Mouse (Mus musculus): ENCODE data around the gene Slc38a3. TPM values are rescaled to one million over a fixed set of nuclear protein-coding genes. Genes with fewer than 3 reads are reported as not detected.

Slc38a3 gene
- polyA plus RNA-seq, 1 experiment: 10.6 TPM

DNA sequence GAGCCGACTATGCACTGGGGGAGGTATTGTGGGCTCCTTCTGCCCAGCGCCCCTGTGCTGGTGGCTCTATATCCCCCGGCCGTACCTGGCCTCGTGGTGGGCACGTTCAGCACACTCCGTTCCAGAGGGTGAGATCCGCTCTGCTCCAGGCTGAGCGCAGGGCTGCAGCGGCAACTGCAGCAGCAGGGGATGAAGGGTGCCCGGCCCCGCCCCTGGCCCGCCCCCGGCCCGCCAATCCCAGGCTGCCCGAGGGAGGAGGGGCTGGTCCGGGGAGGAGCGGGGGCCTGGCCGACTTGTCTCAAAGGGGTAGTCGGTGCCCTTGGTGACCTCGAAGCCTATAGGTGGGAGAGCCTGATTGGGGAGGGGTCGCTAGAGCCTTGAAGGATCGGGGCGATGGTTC, 2.1 kb downstream of the Slc38a3 start:
- WGBS: 2% methylated on average over 24 of the region's 24 CpGs
- Histone ChIP-seq H3K4me3 (ENCODE audit: extremely low read depth, insufficient read depth, insufficient read length) (no peak overlapping the region), H3K27ac (ENCODE audit: insufficient read depth, low read length) (no peak overlapping the region), H3K36me3 (ENCODE audit: control insufficient read depth, insufficient read depth, low read length) (no peaks in the 10 kb centered on the region), H3K27me3 (ENCODE audit: control insufficient read depth, insufficient read depth, low read length) (peaks cover 15% of the 10 kb centered on the region), H3K4me1 (ENCODE audit: control insufficient read depth, insufficient read depth, insufficient read length) (no peaks in the 10 kb centered on the region; the same call in 1 of the 2 replicates)
- TF ChIP-seq POLR2A (IDR thresholded peaks at IDR 0.05; ENCODE audit: low read depth, low read length): no peak
- TF ChIP-seq CTCF (IDR thresholded peaks at IDR 0.05; ENCODE audit: extremely low read depth, insufficient read depth, insufficient read length, insufficient replicate concordance): no peak
- no peak for DNase-seq (ENCODE audit: low read depth in 1 of 2, low spot score in 2 of 2)

DNA sequence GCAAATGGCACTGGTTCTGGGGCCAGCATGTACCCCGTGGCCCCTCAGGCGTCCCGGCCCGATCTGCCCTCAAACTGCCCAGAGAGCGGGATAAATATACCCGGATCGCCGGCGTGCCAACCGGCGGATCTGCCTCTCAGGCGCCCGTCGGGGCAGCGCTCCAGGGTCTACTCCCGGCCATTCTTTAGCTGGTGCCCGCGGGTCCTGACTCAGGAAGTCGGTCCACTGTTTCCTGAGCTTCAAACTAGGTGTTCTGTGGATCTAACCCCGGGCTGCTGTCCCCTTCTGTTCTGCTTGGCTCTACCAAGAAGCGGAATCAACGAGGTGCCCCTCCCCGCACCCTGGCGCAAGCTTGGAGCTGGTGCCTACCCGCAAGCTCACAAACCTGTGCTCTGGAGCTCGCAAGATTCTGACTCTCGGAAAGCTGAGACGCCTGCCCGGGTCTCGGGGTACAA, 2.6 kb downstream of the Slc38a3 start:
- WGBS: 3% methylated on average over 30 of the region's 30 CpGs
- no peak for DNase-seq (ENCODE audit: low read depth in 1 of 2, low spot score in 2 of 2)
- Histone ChIP-seq H3K27ac (ENCODE audit: insufficient read depth, low read length) (no peak overlapping the region), H3K4me3 (ENCODE audit: extremely low read depth, insufficient read depth, insufficient read length) (no peak overlapping the region), H3K27me3 (ENCODE audit: control insufficient read depth, insufficient read depth, low read length) (peaks cover 15% of the 10 kb centered on the region), H3K4me1 (ENCODE audit: control insufficient read depth, insufficient read depth, insufficient read length) (no peaks in the 10 kb centered on the region; the same call in 1 of the 2 replicates), H3K36me3 (ENCODE audit: control insufficient read depth, insufficient read depth, low read length) (no peaks in the 10 kb centered on the region)
- TF ChIP-seq POLR2A (IDR thresholded peaks at IDR 0.05; ENCODE audit: low read depth, low read length) (no peak), CTCF (IDR thresholded peaks at IDR 0.05; ENCODE audit: extremely low read depth, insufficient read depth, insufficient read length, insufficient replicate concordance) (no peak)

DNA sequence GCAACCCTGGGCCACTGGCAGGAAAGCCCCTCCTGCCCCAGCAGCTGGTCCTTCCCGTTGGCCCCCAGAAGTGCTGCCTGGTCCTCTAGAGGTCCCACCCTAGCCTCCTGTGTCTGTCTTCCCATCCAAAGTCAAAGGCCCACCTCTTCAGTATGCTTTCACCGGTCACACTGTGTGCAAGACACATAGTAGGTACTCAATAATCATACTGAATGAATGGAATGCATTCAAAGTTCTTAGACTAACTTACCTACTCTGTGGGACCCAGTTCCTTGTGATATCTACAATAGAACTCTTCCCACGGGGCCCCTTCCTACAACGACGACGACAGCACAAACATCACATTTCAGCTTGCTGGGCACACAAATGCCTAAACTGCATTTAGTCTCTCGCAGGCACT, 4.0 kb downstream of the Slc38a3 start:
- Histone ChIP-seq H3K36me3 (ENCODE audit: control insufficient read depth, insufficient read depth, low read length) (no peaks in the 10 kb centered on the region), H3K27me3 (ENCODE audit: control insufficient read depth, insufficient read depth, low read length) (peaks cover 15% of the 10 kb centered on the region), H3K4me1 (ENCODE audit: control insufficient read depth, insufficient read depth, insufficient read length) (no peaks in the 10 kb centered on the region; the same call in 1 of the 2 replicates), H3K4me3 (ENCODE audit: extremely low read depth, insufficient read depth, insufficient read length) (no peak overlapping the region), H3K27ac (ENCODE audit: insufficient read depth, low read length) (no peak overlapping the region)
- no peak for TF ChIP-seq POLR2A (IDR thresholded peaks at IDR 0.05; ENCODE audit: low read depth, low read length)
- no peak for TF ChIP-seq CTCF (IDR thresholded peaks at IDR 0.05; ENCODE audit: extremely low read depth, insufficient read depth, insufficient read length, insufficient replicate concordance)
- WGBS: 70% methylated on average over 7 of the region's 7 CpGs
- DNase-seq (ENCODE audit: low read depth in 1 of 2, low spot score in 2 of 2): no peak

DNA sequence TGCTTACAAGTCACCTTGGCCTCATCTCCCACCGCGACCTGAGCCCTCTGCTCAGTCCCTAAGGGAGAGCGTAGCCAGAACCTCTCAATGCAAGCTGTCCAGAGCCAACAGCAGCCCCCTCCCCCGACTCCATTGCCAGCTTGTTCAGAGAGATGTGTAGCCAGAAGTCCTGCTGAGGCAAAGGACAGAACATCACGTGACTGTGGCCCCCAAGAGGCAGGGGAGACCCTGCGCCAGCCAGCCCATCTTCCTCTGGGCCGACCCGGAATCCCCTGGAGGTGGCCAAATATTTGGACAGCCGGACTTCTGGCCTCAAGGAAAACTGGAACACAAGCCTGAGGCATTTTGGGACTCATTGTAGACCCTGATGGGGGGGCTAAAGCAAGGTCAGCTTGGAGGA, 5.8 kb downstream of the Slc38a3 start:
- TF ChIP-seq CTCF (IDR thresholded peaks at IDR 0.05; ENCODE audit: extremely low read depth, insufficient read depth, insufficient read length, insufficient replicate concordance): no peak
- no peak for TF ChIP-seq POLR2A (IDR thresholded peaks at IDR 0.05; ENCODE audit: low read depth, low read length)
- H3K27ac ChIP-seq (ENCODE audit: insufficient read depth, low read length): no peak overlapping the region
- peaks cover 15% of the 10 kb centered on the region for H3K27me3 ChIP-seq (ENCODE audit: control insufficient read depth, insufficient read depth, low read length)
- H3K4me1 ChIP-seq (ENCODE audit: control insufficient read depth, insufficient read depth, insufficient read length): no peaks in the 10 kb centered on the region; the same call in 1 of the 2 replicates
- H3K36me3 ChIP-seq (ENCODE audit: control insufficient read depth, insufficient read depth, low read length): no peaks in the 10 kb centered on the region
- WGBS: 90% methylated on average over 9 of the region's 9 CpGs
- H3K4me3 ChIP-seq (ENCODE audit: extremely low read depth, insufficient read depth, insufficient read length): no peak overlapping the region
- DNase-seq (ENCODE audit: low read depth in 1 of 2, low spot score in 2 of 2): no peak

DNA sequence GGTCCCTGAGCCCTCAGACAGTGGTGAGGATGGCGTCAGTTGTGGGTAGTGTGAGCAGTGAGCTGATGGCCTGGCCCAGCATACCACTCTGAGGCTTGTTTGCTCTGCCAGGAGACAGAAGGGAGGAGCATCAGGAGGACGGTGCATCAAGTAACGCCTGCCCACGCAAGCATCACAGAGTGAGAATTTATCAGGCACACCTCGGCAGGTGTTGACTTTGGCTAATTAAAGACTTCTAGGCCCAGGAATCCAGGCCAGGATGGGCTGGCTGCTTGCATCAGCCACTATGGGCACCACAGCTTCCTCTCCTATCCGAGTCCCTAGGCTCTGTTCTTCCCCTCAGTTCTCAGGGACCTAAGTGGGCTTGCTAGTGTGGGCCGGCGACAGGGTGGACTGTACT, 7.0 kb downstream of the Slc38a3 start:
- Histone ChIP-seq H3K27ac (ENCODE audit: insufficient read depth, low read length) (no peak overlapping the region), H3K27me3 (ENCODE audit: control insufficient read depth, insufficient read depth, low read length) (peaks cover 14% of the 10 kb centered on the region), H3K4me1 (ENCODE audit: control insufficient read depth, insufficient read depth, insufficient read length) (no peaks in the 10 kb centered on the region; the same call in 1 of the 2 replicates), H3K36me3 (ENCODE audit: control insufficient read depth, insufficient read depth, low read length) (no peaks in the 10 kb centered on the region), H3K4me3 (ENCODE audit: extremely low read depth, insufficient read depth, insufficient read length) (no peak overlapping the region)
- DNase-seq (ENCODE audit: low read depth in 1 of 2, low spot score in 2 of 2): no peak
- WGBS: 86% methylated on average over 8 of the region's 8 CpGs
- TF ChIP-seq CTCF (IDR thresholded peaks at IDR 0.05; ENCODE audit: extremely low read depth, insufficient read depth, insufficient read length, insufficient replicate concordance) (no peak), POLR2A (IDR thresholded peaks at IDR 0.05; ENCODE audit: low read depth, low read length) (no peak)

DNA sequence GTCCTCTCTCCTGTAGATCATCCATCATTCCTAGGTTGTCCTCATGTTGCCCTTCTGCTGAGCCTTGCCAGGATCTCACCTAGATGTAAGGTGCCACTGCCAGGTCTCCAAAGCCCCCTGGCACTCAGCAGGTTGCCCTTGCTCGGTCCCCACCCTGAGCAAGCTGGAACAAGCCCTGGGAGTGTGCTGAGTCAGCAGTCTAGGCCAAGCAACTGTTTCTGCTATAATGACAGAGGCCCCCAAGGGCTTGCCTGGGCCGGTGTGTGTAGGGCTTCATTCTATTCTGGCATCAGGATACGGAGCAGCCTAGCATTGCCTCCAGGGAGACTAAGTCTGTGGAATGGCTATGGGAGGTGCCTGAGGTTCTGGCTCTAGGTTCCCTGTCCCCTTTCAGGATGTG, 8.6 kb downstream of the Slc38a3 start:
- H3K36me3 ChIP-seq (ENCODE audit: control insufficient read depth, insufficient read depth, low read length): no peaks in the 10 kb centered on the region
- DNase-seq (ENCODE audit: low read depth in 1 of 2, low spot score in 2 of 2): no peak
- no peaks in the 10 kb centered on the region for H3K4me1 ChIP-seq (ENCODE audit: control insufficient read depth, insufficient read depth, insufficient read length)
- no peak overlapping the region for H3K4me3 ChIP-seq (ENCODE audit: extremely low read depth, insufficient read depth, insufficient read length)
- TF ChIP-seq CTCF (IDR thresholded peaks at IDR 0.05; ENCODE audit: extremely low read depth, insufficient read depth, insufficient read length, insufficient replicate concordance) (no peak), POLR2A (IDR thresholded peaks at IDR 0.05; ENCODE audit: low read depth, low read length) (no peak)
- no peak overlapping the region for H3K27ac ChIP-seq (ENCODE audit: insufficient read depth, low read length)
- 81% methylated on average over 3 of the region's 3 CpGs for WGBS
- 0 out of 2 replicates have a peak, but pooled peaks cover 3% of the 10 kb centered on the region for H3K27me3 ChIP-seq (ENCODE audit: control insufficient read depth, insufficient read depth, low read length)

DNA sequence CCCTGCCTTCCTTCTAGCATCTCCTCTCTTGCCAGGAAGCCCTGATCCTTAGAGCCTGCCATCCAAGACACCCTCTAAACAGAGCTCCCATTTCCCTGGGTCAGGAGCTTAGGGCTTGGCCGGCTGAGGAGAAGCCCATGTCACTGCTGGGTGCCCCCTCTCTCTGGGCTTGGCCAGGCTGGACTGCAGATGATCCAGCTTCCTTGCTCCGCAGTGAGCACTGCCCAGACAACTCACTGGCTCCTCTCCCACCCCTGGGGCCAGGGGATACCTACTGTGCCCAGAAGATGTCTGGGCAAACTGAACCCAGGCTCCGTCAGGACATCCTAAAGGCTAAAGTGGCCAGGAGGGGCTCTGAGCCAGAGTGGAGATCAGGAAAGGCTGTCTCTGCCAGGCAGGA, 9.4 kb downstream of the Slc38a3 start:
- Histone ChIP-seq H3K36me3 (ENCODE audit: control insufficient read depth, insufficient read depth, low read length) (no peaks in the 10 kb centered on the region), H3K27ac (ENCODE audit: insufficient read depth, low read length) (no peak overlapping the region), H3K4me1 (ENCODE audit: control insufficient read depth, insufficient read depth, insufficient read length) (no peaks in the 10 kb centered on the region), H3K27me3 (ENCODE audit: control insufficient read depth, insufficient read depth, low read length) (no peaks in the 10 kb centered on the region), H3K4me3 (ENCODE audit: extremely low read depth, insufficient read depth, insufficient read length) (no peak overlapping the region)
- DNase-seq (ENCODE audit: low read depth in 1 of 2, low spot score in 2 of 2): no peak
- TF ChIP-seq CTCF (IDR thresholded peaks at IDR 0.05; ENCODE audit: extremely low read depth, insufficient read depth, insufficient read length, insufficient replicate concordance) (no peak), POLR2A (IDR thresholded peaks at IDR 0.05; ENCODE audit: low read depth, low read length) (no peak)
- 92% methylated on average over 3 of the region's 3 CpGs for WGBS

Data from spleen, adult 2 months (tissue).